Mouse (Mus musculus): ENCODE data around the gene Avpi1.

GRCm38 (mm10) chr19:42146276-42147010 lies 17.6 kb upstream of the Avpi1 start:
- TF ChIP-seq CTCF (IDR thresholded peaks at IDR 0.05; ENCODE audit: low read depth, low read length) (no peak), EP300 (IDR thresholded peaks at IDR 0.05; ENCODE audit: insufficient read depth, low read depth, low read length) (no peak)

Measured in ES-Bruce4 (cell line).